Mouse (Mus musculus) hindbrain, embryonic 12.5 days (tissue): Measurements from ENCODE around the gene Drd4. TPM values are rescaled to one million over a fixed set of nuclear protein-coding genes. Genes with fewer than 3 reads are reported as not detected.
A peak's percentile ranks its signal among the peaks of the same experiment; 100 is the strongest.

ENCODE experiments used
- ATAC-seq: fragments of 200-750 bp; cut with Nextera tagmentation; 2 replicates; pipeline ENCODE4 v1.8.0; 2017; ENCODE audit warnings: moderate TSS enrichment; ENCODE audit not compliant: low FRiP score
- H3K27ac ChIP-seq: fragments of 300-500 bp; sonication (generic); 2 replicates; pipeline ENCODE4 v1.5.1; 2016; ENCODE audit warnings: mild to moderate bottlenecking
- H3K27me3 ChIP-seq: fragments of 300-500 bp; sonication (generic); 2 replicates; pipeline ENCODE4 v1.6.1; 2016; ENCODE audit warnings: mild to moderate bottlenecking
- H3K36me3 ChIP-seq: fragments of 300-500 bp; sonication (generic); 2 replicates; pipeline ENCODE4 v1.6.1; 2016; ENCODE audit warnings: mild to moderate bottlenecking
- H3K4me1 ChIP-seq: fragments of 300-500 bp; sonication (generic); 2 replicates; pipeline ENCODE4 v1.6.1; 2016
- H3K4me2 ChIP-seq: fragments of 300-500 bp; sonication (generic); replicated peaks from 2 replicates; pipeline ENCODE4 v1.6.1; 2016; ENCODE audit warnings: mild to moderate bottlenecking
- H3K4me3 ChIP-seq: fragments of 300-500 bp; sonication (generic); 2 replicates; pipeline ENCODE4 v1.5.1; 2016; ENCODE audit warnings: mild to moderate bottlenecking
- H3K9ac ChIP-seq: fragments of 300-500 bp; sonication (generic); 2 replicates; pipeline ENCODE4 v1.6.1; 2016; ENCODE audit warnings: mild to moderate bottlenecking, moderate library complexity
- H3K9me3 ChIP-seq: fragments of 300-500 bp; sonication (generic); replicated peaks from 2 replicates; pipeline ENCODE4 v1.6.1; 2016; ENCODE audit warnings: mild to moderate bottlenecking
- WGBS: fragments of 180-500 bp; shearing (Covaris S2); methylation state at CpG from one replicate; pipeline ENCODE4 v1.1.7; 2016; 5-methylcytosine and 5-hydroxymethylcytosine counted together
- polyA plus RNA-seq: library from polyadenylated mRNA; unstranded; fragments of >200 nt; fragmentation: Nextera tagmentation; extraction: Ambion mirVana; gene quantifications from 2 replicates; pipeline ENCODE4 v1.2.1, GENCODE M21; 2016

Gene Drd4
- polyA plus RNA-seq, 1 experiment from 2014 or later: 0.81 TPM

DNA sequence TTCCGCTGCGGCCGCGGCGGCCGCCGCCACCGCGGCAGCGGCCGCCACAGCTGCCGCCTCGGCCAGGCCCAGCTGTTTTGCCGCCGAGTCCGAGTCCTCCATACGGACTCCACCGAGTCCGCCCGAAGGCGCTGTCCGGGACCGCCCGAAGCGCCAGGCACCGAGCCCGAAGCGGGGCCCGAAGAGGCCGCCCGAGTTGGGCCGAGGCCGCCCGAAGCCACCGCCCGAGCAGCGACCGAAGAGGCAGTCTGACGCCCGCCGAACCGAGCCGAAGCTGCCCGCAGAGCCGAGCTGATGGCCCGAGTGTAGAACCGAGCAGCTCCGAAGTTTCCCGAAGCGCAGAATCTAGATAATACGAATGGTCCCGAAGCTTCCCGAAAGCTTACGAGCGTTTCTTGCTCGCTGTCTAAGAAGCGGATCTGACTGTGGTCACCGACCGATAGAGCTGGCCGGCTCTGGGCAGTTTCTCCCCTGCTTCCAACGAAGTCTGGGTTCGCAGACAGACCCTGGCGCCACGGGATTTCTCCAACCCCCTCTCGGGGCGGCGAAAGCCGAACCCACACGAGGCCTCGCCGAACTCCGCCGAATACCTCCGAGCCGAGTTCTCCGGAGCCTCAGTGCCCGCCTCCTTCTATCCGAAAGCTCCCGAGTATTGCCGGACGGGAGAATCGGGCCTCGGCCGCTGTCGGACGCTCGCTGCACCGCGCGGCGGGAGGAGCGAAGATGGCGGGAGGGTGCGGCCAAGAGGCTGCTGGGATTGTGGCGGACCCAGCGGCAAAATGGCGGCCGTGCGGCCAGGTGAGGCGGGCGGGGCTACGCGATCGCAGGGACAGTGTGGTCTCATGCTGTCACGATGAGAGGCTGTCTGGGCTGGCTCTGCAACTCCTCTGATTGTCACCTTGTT is 35.9 kb downstream of the Drd4 start, which contains the start of the genes Deaf1 and Tmem80:
Gene Deaf1, minus strand, starts transcription at position 222 of the 904 bp plus-strand sequence.
Gene Tmem80, plus strand, starts transcription at position 271 of the 904 bp plus-strand sequence.
- peaks cover 29% of the 10 kb centered on the region for H3K4me1 ChIP-seq
- H3K4me3 ChIP-seq: peak within 1 kb of the TSS; percentile 70
- H3K36me3 ChIP-seq: peaks cover 27% of the 10 kb centered on the region
- peak within 1 kb of the TSS; percentile 99 for H3K27ac ChIP-seq
- WGBS: under 1% methylated on average over 105 of the region's 105 CpGs
- no peaks in the 10 kb centered on the region for H3K9me3 ChIP-seq
- no peaks in the 10 kb centered on the region for H3K27me3 ChIP-seq
- ATAC-seq: peak; percentile 96
- peak within 1 kb of the TSS; percentile 95 for H3K4me2 ChIP-seq
- peak within 1 kb of the TSS; percentile 92 for H3K9ac ChIP-seq

- H3K9ac ChIP-seq: peak overlapping the region; percentile 92
- peak; percentile 27 for ATAC-seq
- peak overlapping the region; percentile 95 for H3K4me2 ChIP-seq
- peaks cover 27% of the 10 kb centered on the region for H3K36me3 ChIP-seq
- no peaks in the 10 kb centered on the region for H3K27me3 ChIP-seq
- no peaks in the 10 kb centered on the region for H3K9me3 ChIP-seq
- peaks cover 29% of the 10 kb centered on the region for H3K4me1 ChIP-seq
- 19% methylated on average over 24 of the region's 24 CpGs for WGBS
- peak overlapping the region; percentile 99 for H3K27ac ChIP-seq
- H3K4me3 ChIP-seq: peak overlapping the region; percentile 70
These were observed 36.7 kb downstream of the Drd4 start for GRCm38 (mm10) chr7:141328373-141328990.

- no peak overlapping the region for H3K9ac ChIP-seq
- no peaks in the 10 kb centered on the region for H3K27me3 ChIP-seq
- H3K4me2 ChIP-seq: no peak overlapping the region
- no peak overlapping the region for H3K4me3 ChIP-seq
- peaks cover 23% of the 10 kb centered on the region for H3K4me1 ChIP-seq
- ATAC-seq: no peak
- peaks cover 26% of the 10 kb centered on the region for H3K36me3 ChIP-seq
- no peak overlapping the region for H3K27ac ChIP-seq
- no peaks in the 10 kb centered on the region for H3K9me3 ChIP-seq
These were observed 38.9 kb downstream of the Drd4 start for GRCm38 (mm10) chr7:141330706-141331105.

DNA sequence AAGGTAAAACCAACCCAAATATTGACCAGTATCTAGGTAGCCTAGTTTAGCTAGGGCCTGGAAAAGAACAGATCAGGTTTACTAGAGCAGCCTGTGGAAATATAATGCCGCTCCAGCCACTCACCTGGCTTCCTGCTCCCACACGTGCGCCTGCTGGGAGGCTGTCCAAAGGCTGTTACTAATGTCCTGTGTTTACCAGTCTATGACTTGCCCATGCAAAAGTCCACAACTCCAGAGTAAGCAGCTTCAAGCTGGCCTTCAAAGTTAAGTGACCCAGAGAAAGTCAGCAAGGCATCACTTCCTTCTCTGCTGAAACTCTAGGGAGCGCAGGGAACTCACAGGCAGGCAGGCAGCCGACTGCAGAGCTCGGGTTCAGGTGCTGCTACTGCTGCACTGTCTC is 40.2 kb downstream of the Drd4 start:
- H3K9me3 ChIP-seq: no peaks in the 10 kb centered on the region
- no peak overlapping the region for H3K9ac ChIP-seq
- H3K4me1 ChIP-seq: peaks cover 10% of the 10 kb centered on the region
- ATAC-seq: no peak
- no peak overlapping the region for H3K4me2 ChIP-seq
- no peak overlapping the region for H3K4me3 ChIP-seq
- no peaks in the 10 kb centered on the region for H3K27me3 ChIP-seq
- H3K36me3 ChIP-seq: peaks cover 29% of the 10 kb centered on the region
- H3K27ac ChIP-seq: no peak overlapping the region
- WGBS: 87% methylated on average over 6 of the region's 6 CpGs

- Histone ChIP-seq H3K9me3 (no peaks in the 10 kb centered on the region), H3K27ac (no peak overlapping the region), H3K4me2 (no peak overlapping the region), H3K4me3 (no peak overlapping the region), H3K27me3 (peaks cover 26% of the 10 kb centered on the region), H3K36me3 (peaks cover 29% of the 10 kb centered on the region), H3K9ac (no peak overlapping the region), H3K4me1 (peaks cover 8% of the 10 kb centered on the region)
- no peak for ATAC-seq
- 75% methylated on average over 2 of the region's 2 CpGs for WGBS
These were observed 43.3 kb downstream of the Drd4 start for GRCm38 (mm10) chr7:141335044-141335579.

- Histone ChIP-seq H3K4me1 (peaks cover 8% of the 10 kb centered on the region), H3K4me2 (no peak overlapping the region), H3K9me3 (no peaks in the 10 kb centered on the region), H3K36me3 (peaks cover 29% of the 10 kb centered on the region), H3K27me3 (peaks cover 29% of the 10 kb centered on the region), H3K9ac (no peak overlapping the region), H3K4me3 (no peak overlapping the region), H3K27ac (no peak overlapping the region)
- 93% methylated on average over 4 of the region's 4 CpGs for WGBS
- ATAC-seq: no peak
These were observed 43.9 kb downstream of the Drd4 start for GRCm38 (mm10) chr7:141335682-141336081.

GRCm38 (mm10) chr7:141336296-141336695 is 44.5 kb downstream of the Drd4 start:
- Histone ChIP-seq H3K27me3 (peaks cover 29% of the 10 kb centered on the region), H3K27ac (no peak overlapping the region), H3K4me1 (peaks cover 8% of the 10 kb centered on the region), H3K4me2 (no peak overlapping the region), H3K36me3 (peaks cover 29% of the 10 kb centered on the region), H3K4me3 (no peak overlapping the region), H3K9ac (no peak overlapping the region), H3K9me3 (no peaks in the 10 kb centered on the region)
- 84% methylated on average over 3 of the region's 3 CpGs for WGBS
- ATAC-seq: no peak

GRCm38 (mm10) chr7:141337716-141338416 is 46.1 kb downstream of the Drd4 start:
- peak overlapping the region; percentile 29; the same call in 1 of the 2 replicates for H3K9ac ChIP-seq
- no peaks in the 10 kb centered on the region for H3K9me3 ChIP-seq
- 76% methylated on average over 3 of the region's 3 CpGs for WGBS
- peaks cover 8% of the 10 kb centered on the region for H3K4me1 ChIP-seq
- H3K36me3 ChIP-seq: peaks cover 20% of the 10 kb centered on the region
- peaks cover 29% of the 10 kb centered on the region for H3K27me3 ChIP-seq
- no peak overlapping the region for H3K4me3 ChIP-seq
- no peak for ATAC-seq
- no peak overlapping the region for H3K27ac ChIP-seq
- no peak overlapping the region for H3K4me2 ChIP-seq

DNA sequence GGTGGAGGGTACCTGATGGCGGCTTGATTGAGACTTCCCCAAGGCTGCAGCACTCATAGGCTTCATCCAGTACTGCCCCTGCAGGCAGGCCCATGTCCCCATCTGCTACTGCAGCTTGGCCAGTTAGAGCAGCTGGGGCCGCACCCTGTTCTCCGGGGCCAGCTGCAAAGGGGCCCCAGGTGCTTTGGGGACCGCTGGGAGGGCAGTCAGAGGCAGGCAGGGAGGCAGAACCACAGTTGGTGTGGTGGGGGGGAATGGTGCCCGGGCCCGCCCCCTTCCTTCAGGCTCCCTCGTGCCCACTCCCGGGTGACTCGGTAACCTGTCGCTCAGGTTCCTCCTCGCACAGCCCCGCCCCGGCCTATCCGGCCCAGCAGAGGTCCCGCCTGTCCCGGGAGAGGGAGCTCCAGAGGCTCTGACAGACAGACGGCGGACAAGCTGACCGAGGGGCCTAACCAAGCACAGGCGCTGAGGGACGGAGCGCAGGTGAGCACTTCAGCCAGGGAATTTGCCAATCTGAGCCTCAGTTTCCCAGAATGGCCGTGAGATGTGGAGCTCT is 46.8 kb downstream of the Drd4 start, which contains the start of gene Eps8l2:
Gene Eps8l2, plus strand, starts transcription at position 305 of the 556 bp plus-strand sequence.
- peak; percentile 65 for ATAC-seq
- H3K4me3 ChIP-seq: peak within 1 kb of the TSS; percentile 8; the same call in 1 of the 2 replicates

DNA sequence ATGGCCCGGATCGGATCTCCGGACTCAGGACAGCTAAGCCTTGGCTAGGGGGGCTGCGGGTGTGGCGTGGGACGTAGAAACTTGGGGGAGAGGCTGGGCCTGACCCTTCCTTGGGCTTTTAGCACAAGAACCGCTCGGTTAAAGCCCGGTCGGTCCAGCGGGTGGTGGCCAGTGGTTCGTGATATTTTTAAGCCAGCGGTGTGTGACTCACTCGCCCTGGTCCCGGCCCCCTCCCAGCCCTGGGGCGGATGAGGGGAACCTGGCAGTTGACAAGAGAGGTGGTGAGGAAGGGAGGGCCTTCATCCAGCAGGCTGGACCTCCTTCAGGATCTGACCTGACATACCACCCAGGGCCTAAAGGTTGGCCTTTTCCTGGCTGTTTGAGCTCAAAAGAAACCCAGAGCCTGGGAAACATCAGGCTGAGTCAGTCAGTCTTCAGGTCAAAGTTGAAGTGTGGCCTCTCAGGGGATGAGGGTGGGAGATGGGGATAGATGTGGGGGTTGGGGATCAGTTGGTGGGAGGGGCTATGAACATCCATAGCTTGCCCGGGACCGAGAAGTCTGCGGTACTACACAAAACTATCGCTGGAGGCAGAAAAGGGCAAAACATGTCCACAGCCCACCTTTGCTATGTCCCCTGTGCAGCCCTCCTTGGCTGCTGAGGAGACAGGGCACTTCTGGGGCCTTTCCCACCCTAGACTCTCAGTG is 47.6 kb downstream of the Drd4 start:
- WGBS: 42% methylated on average over 20 of the region's 20 CpGs
- Histone ChIP-seq H3K4me3 (0 out of 2 replicates have a peak overlapping the region, but pooled peaks have one; percentile 8), H3K9me3 (no peaks in the 10 kb centered on the region), H3K27me3 (peaks cover 29% of the 10 kb centered on the region), H3K9ac (peak overlapping the region; percentile 29; the same call in 1 of the 2 replicates), H3K36me3 (0 out of 2 replicates have a peak, but pooled peaks cover 6% of the 10 kb centered on the region), H3K27ac (no peak overlapping the region), H3K4me1 (peaks cover 8% of the 10 kb centered on the region), H3K4me2 (peak overlapping the region; percentile 49)
- ATAC-seq: no peak

More for the DNA sequence above, 46.8 kb downstream of the Drd4 start, which contains the start of gene Eps8l2:
- Histone ChIP-seq H3K36me3 (0 out of 2 replicates have a peak, but pooled peaks cover 12% of the 10 kb centered on the region), H3K27ac (no peak within 1 kb of the TSS), H3K4me1 (peaks cover 8% of the 10 kb centered on the region), H3K9me3 (no peaks in the 10 kb centered on the region), H3K9ac (peak within 1 kb of the TSS; percentile 29; the same call in 1 of the 2 replicates), H3K4me2 (peak within 1 kb of the TSS; percentile 49), H3K27me3 (peaks cover 29% of the 10 kb centered on the region)
- WGBS: 3% methylated on average over 23 of the region's 23 CpGs

- H3K36me3 ChIP-seq: 0 out of 2 replicates have a peak, but pooled peaks cover 5% of the 10 kb centered on the region
- no peaks in the 10 kb centered on the region for H3K9me3 ChIP-seq
- no peak overlapping the region for H3K4me3 ChIP-seq
- H3K4me2 ChIP-seq: no peak overlapping the region
- H3K27ac ChIP-seq: no peak overlapping the region
- H3K4me1 ChIP-seq: peaks cover 8% of the 10 kb centered on the region
- H3K9ac ChIP-seq: no peak overlapping the region
- WGBS: 84% methylated on average over 7 of the region's 7 CpGs
- no peak for ATAC-seq
- peaks cover 29% of the 10 kb centered on the region for H3K27me3 ChIP-seq
These were observed 48.2 kb downstream of the Drd4 start for GRCm38 (mm10) chr7:141340023-141340422.
